Mouse (Mus musculus): ENCODE measurements around the gene Dcaf7. TPM values are rescaled to one million over a fixed set of nuclear protein-coding genes. Genes with fewer than 3 reads are reported as not detected.

Dcaf7 gene
- polyA plus RNA-seq, 1 experiment from 2014 or later, result 26.6 TPM

Other genes starting within 250 kb of the Dcaf7 start
- gene Cyb561, start 83.5 kb upstream of the Dcaf7 start, polyA plus RNA-seq (2015; fragmentation: Nextera tagmentation; extraction: Ambion mirVana), result 1.5 and 1.6 TPM in 2 replicates
- 0.05 and 0.10 TPM in 2 replicates for gene Ace, start 68.9 kb upstream of the Dcaf7 start, polyA plus RNA-seq (2015; fragmentation: Nextera tagmentation; extraction: Ambion mirVana)
- not detected in 2 replicates for gene Ace3, start 42.2 kb upstream of the Dcaf7 start, polyA plus RNA-seq (2015; fragmentation: Nextera tagmentation; extraction: Ambion mirVana)
- 0.05 and 0.07 TPM in 2 replicates for gene Kcnh6, start 28.7 kb upstream of the Dcaf7 start, polyA plus RNA-seq (2015; fragmentation: Nextera tagmentation; extraction: Ambion mirVana)
- 6.1 and 6.4 TPM in 2 replicates for gene Taco1, start 29.2 kb downstream of the Dcaf7 start, polyA plus RNA-seq (2015; fragmentation: Nextera tagmentation; extraction: Ambion mirVana)
- gene Map3k3, start 47.7 kb downstream of the Dcaf7 start, polyA plus RNA-seq (2015; fragmentation: Nextera tagmentation; extraction: Ambion mirVana), result 5.2 and 6.0 TPM in 2 replicates
- not detected in 2 replicates for gene Gm10840, start 124.0 kb downstream of the Dcaf7 start, polyA plus RNA-seq (2015; fragmentation: Nextera tagmentation; extraction: Ambion mirVana)
- gene Limd2, start 124.0 kb downstream of the Dcaf7 start, polyA plus RNA-seq (2015; fragmentation: Nextera tagmentation; extraction: Ambion mirVana), result 82.2 and 82.7 TPM in 2 replicates
- 7.8 and 7.9 TPM in 2 replicates for gene Strada, start 165.3 kb downstream of the Dcaf7 start, polyA plus RNA-seq (2015; fragmentation: Nextera tagmentation; extraction: Ambion mirVana)
- gene Ccdc47, start 179.5 kb downstream of the Dcaf7 start, polyA plus RNA-seq (2015; fragmentation: Nextera tagmentation; extraction: Ambion mirVana), result 36.4 and 37.3 TPM in 2 replicates
- 21.3 and 22.4 TPM in 2 replicates for gene Ddx42, start 180.1 kb downstream of the Dcaf7 start, polyA plus RNA-seq (2015; fragmentation: Nextera tagmentation; extraction: Ambion mirVana)
- gene Ftsj3, start 219.2 kb downstream of the Dcaf7 start, polyA plus RNA-seq (2015; fragmentation: Nextera tagmentation; extraction: Ambion mirVana), result 30.2 and 30.4 TPM in 2 replicates
- 128 and 131 TPM in 2 replicates for gene Psmc5, start 219.3 kb downstream of the Dcaf7 start, polyA plus RNA-seq (2015; fragmentation: Nextera tagmentation; extraction: Ambion mirVana)
- 26.7 and 26.8 TPM in 2 replicates for gene Smarcd2, start 236.1 kb downstream of the Dcaf7 start, polyA plus RNA-seq (2015; fragmentation: Nextera tagmentation; extraction: Ambion mirVana)
- 0.09 and 0.12 TPM in 2 replicates for gene Tcam1, start 239.8 kb downstream of the Dcaf7 start, polyA plus RNA-seq (2015; fragmentation: Nextera tagmentation; extraction: Ambion mirVana)

Data from liver, embryonic 15.5 days (tissue).